Mouse (Mus musculus): Measurements from ENCODE around the gene Birc7.

DNA sequence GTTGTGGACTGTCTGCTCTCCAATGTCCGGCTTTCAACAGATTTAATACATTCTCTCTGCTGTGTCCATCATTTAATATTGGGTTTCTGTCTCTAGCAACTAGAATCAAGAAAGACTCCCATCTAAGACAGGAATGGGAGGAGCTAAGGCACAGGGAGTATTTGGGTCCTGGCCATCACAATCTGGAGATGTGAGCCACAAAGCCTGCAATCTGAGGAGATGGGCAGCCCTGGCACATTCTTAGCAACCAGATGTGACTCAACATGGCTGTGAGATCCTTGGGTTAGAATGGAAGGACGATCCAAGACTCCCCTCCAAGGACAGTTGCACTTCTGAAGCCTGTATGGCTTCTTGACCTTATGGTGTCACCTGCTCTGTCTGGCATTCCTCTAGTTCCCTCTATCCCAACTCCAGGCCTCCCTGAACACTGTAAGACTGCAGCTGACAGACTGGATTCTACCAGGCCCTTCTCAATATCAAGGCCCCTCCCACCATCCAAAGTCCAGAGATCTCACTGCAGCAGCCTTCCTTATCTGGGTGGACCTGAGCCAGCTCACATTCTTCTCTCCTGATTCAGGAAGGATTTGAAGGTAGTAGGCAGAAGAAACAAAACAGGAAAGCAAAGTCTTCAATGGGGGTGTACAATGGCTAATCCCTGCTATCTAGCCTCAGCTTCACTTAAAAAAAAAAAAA, 33.9 kb downstream of the Birc7 start:
- TF ChIP-seq CTCF (IDR thresholded peaks at IDR 0.05; ENCODE audit: extremely low read depth, insufficient read length, insufficient replicate concordance, low read depth, low read length) (no peak), POLR2A (IDR thresholded peaks at IDR 0.05; ENCODE audit: low read depth, low read length) (peak; percentile 25; the same call in 1 of the 2 replicates)
